Mouse (Mus musculus) adrenal gland, postnatal 36 days (tissue): ENCODE measurements around the gene Ptcra. TPM values are rescaled to one million over a fixed set of nuclear protein-coding genes. Genes with fewer than 3 reads are reported as not detected.
"Not testable (repeated sequence)": the region's sequence is repeated elsewhere in the genome, so short reads cannot be mapped to it uniquely, and the experiment has no call there.

Source experiments
- DNase-seq, 2 experiments: peaks; one replicate each; pipeline ENCODE4 v3.0.0; 2021; ENCODE audit warnings: mixed read lengths in 1 of 2
- total RNA-seq, 2 experiments: library from RNA; stranded (reverse); gene quantifications; 2 replicates each; pipeline ENCODE4 v1.2.3; 2021

The Ptcra gene
- total RNA-seq, 2 experiments from 2014 or later: not detected

GRCm38 (mm10) chr17:46771616-46772015, 8.1 kb upstream of the Ptcra start:
- no peak for DNase-seq

- DNase-seq: no peak
Measured at GRCm38 (mm10) chr17:46771025-46771424, 7.5 kb upstream of the Ptcra start.

DNA sequence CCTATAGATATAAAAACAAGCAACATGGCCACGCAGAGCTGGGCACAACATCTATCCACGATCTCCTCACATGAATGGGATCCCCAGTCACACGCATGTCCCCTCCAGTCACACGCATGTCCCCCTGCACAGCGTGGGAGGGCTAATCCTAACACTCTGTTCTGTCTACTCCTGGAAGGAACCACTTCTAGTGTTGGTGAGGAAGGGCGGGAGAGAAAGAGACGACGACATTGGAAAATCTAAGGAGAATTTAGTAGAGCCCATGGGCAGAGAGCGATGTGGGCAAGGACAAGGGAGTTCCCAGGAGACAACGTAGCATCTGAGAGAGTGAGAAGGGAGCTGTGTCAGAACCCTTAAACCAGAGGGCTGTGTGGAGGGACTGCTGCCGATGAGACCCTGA, 7.0 kb upstream of the Ptcra start:
- no peak for DNase-seq

DNA sequence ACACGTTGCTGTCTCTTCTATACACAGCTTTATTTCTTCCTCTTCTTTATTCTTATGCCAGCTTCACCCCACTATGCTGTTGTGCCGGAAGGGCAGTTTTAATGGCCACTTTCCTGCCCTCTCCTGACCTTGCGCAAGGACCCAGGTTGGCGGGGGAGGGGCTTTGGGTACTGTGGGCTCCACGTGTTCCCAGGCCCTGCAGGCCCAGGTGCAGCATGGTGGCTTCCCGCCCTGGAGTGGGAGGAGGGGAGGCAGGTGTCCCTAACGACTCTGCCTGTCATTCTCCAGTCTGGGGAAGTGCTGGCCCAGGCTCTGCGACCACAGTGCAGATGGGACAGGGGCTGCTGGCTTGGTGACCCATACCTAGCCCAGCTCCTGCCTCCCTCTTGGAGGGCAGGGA, 4.4 kb upstream of the Ptcra start:
- no peak for DNase-seq

GRCm38 (mm10) chr17:46764916-46765315, 1.4 kb upstream of the Ptcra start:
- DNase-seq: not testable (repeated sequence)

- no peak for DNase-seq
Measured at GRCm38 (mm10) chr17:46758753-46759152, 4.8 kb downstream of the Ptcra start.

- peak; percentile 98 for DNase-seq
Measured at GRCm38 (mm10) chr17:46751794-46752556, 11.5 kb downstream of the Ptcra start, which contains the start of gene Cnpy3. Gene Cnpy3, minus strand, starts transcription at chr17:46752214.

- no peak for DNase-seq
Measured at GRCm38 (mm10) chr17:46751056-46751793, 12.3 kb downstream of the Ptcra start.

DNA sequence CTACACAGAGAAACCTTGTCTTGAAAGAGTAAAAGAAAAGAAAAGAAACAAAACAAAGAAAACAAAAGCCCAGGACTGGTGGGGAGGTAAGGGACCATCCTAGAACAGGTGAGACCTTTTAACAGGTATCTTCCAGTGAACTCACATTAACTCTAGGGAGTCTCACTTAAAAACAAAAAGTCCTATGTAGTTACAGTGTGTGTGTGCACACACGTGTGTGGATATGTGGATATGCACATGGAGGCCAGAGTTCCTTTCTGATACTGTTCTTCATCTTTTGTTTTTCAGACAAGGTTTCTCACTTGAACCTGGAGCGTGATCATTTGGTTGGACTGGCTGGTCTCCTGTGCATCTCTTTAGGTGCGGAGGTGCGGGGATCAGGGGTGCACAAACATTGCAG, 12.9 kb downstream of the Ptcra start:
- no peak for DNase-seq

DNA sequence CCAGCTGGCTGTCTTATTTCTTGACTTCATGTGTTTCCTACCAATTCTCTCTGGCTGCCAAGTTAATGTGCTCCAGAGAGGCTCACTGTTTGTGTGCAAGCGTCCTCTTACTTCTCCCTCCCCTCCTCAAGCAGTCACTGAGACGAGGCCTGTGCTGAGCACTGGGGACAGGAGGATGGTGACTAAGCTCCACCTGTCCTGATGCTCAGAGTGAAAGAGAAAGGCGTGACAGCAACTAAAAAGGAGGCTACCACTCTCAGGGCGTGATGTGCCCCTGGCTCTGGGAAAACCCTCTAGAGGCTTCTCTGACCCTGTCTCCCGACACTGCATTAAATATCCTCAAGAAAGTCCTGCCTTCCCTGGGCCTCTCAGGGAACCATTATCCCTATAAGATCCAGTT, 14.2 kb downstream of the Ptcra start:
- DNase-seq: no peak

DNA sequence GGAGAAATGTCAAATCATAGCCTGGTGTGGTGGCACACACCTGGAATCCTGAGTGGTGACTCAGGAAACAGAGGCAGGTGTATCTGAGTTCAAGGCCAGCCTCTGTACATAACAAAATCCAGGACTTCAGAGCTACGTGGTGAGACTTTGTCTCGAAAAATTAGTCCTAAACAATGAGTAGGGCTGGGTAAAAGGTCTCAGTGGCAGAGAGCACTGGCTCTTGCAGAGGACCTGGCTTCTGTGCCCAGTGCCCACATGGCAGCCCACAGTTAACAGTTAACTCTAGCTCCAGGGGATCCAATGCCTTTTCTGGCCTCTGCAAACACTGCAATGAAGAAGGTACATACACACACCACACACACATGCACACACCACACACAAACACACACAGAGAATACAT, 15.7 kb downstream of the Ptcra start:
- DNase-seq: no peak

DNA sequence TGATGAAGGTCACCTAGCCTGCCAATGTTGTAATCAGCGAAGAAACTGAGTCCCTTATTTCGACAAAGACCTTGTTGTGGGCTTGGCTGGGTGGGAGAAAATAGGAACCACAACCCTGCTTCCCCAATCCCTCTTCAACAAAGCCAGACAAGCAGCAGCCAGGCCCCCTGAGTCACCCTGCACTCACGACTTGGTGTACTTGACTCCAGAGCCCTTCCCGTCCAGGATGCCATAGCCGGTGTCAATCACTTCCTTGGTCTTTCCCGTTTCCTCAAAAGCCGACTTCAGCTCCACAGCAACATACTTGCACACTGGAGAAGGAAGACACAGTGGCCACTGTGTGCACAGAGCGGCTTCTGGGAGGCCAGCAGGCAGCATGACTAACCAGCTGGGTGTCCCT, 16.3 kb downstream of the Ptcra start:
- DNase-seq: no peak

GRCm38 (mm10) chr17:46745506-46745905, 18.0 kb downstream of the Ptcra start:
- DNase-seq: no peak

GRCm38 (mm10) chr17:46742986-46743385, 20.5 kb downstream of the Ptcra start:
- no peak for DNase-seq

GRCm38 (mm10) chr17:46741305-46741704, 22.2 kb downstream of the Ptcra start:
- DNase-seq: no peak

DNA sequence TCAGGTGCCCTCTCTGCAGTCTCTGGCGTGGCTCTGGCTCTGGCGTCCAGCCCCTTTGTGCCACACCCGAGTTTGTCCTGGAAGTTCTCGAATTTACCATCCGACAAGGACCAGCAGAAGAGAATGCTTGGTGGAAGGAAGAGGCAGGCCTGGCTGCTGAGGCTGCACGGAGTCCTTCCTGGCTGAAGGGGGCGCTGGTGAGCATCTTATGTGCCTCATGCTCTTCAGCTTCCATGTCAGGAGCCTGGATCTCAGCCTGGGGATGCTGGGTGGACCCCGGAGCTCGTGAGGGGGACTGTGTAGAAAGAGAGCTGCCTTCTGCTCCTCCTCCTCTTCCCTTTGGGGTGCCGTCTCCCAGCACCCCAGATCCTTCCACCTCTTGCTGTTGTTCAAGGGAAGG, 27.4 kb downstream of the Ptcra start:
- peak; percentile 47 to 65 for DNase-seq

DNA sequence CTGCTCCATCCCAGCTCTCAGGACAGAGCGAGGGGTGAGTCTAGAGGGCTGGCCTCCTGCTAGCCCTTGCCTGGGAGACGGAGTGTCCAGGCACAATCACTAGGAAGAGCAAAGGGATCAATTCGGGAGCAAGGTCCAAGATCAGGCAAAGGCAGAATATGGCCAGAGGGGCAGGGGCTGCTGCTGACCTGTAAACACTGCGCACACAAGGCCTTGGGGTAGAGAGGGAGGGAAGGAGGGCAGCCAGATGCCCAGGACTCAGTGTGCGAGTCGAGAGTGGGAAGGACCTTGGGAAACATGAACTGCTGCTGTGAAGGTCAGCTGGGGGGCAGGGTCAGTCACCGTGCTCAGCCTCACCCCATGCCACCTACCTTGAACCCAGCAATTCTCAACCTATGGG, 28.2 kb downstream of the Ptcra start:
- no peak for DNase-seq

- no peak for DNase-seq
Measured at GRCm38 (mm10) chr17:46734055-46734454, 29.5 kb downstream of the Ptcra start.

DNA sequence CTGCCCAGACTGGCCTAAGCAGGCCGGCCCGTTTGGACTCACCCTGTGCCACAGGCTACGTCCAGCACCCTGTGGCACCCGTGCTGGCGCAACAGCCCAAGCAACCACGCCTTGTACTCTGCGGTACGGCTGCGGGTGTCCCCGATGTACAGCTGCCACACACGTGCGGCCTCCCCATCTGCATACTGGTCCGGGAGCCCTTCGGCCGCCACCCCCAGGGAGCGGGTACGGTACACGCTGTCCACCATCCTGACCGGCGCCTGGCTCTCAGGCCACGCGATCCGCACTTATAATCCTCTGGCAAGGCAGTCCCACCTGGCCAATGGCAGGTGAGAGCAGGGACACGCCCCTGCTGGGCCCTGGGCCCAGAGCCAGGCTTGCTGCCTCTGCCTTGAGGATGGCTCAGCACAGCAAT, 34.6 kb downstream of the Ptcra start, which contains the start of gene Gnmt:
Gene Gnmt (minus strand): TSS at position 265 of the 415 bp plus-strand sequence.
- no peak for DNase-seq

GRCm38 (mm10) chr17:46728496-46728895, 35.0 kb downstream of the Ptcra start:
- DNase-seq: no peak

- peak in 1 of 2 experiments; percentile 49 for DNase-seq
Measured at GRCm38 (mm10) chr17:46728021-46728420, 35.5 kb downstream of the Ptcra start.

DNA sequence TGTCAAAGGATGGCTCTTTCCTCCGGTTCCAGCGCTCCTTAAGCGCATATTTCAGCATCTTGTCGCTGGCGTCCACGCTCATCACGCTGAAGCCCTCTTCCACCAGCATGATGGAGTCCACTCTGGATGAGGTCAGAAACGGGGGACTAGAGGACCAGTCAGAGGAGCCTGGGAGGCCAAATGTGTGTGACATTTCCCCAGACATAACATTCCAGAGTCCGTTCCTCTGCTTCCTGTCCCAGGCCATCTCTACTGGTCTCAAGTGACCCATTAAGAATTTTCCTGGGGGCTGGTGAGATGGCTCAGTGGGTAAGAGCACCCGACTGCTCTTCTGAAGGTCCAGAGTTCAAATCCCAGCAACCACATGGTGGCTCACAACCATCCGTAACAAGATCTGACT, 36.2 kb downstream of the Ptcra start:
- DNase-seq: no peak
